Mouse (Mus musculus): Measurements from ENCODE around the gene Lrrc28.

GRCm38 (mm10) chr7:67688281-67688680, 43.2 kb upstream of the Lrrc28 start:
- TF ChIP-seq GATA1 (IDR thresholded peaks at IDR 0.05; ENCODE audit: low read length) (no peak), TAL1 (IDR thresholded peaks at IDR 0.05; ENCODE audit: low read length) (no peak)

Data from erythroblast, embryonic 14.5 days (primary cell).